Mouse (Mus musculus) heart, embryonic 14.5 days (tissue): ENCODE data around the gene H2al1h. TPM values are rescaled to one million over a fixed set of nuclear protein-coding genes. Genes with fewer than 3 reads are reported as not detected.
A peak's percentile ranks its signal among the peaks of the same experiment; 100 is the strongest.
"Not testable (repeated sequence)": the region's sequence is repeated elsewhere in the genome, so short reads cannot be mapped to it uniquely, and the experiment has no call there.

Source experiments
- ATAC-seq: fragments of 200-750 bp; cut with Nextera tagmentation; 2 replicates; pipeline ENCODE4 v1.8.0; 2017; ENCODE audit warnings: low read depth, moderate TSS enrichment; ENCODE audit not compliant: insufficient number of reproducible peaks, insufficient read depth, low FRiP score
- H3K27ac ChIP-seq, 2 experiments: fragments of 200-500 bp in 1 of 2; fragments of 300-500 bp in 1 of 2; sonication (generic) in 1 of 2; replicated peaks in 1 of 2; 2 replicates each; pipeline ENCODE4 v1.5.1; 2012 to 2014; ENCODE audit warnings: low read depth in 2 of 2, low read length in 2 of 2, control low read depth in 1 of 2, mild to moderate bottlenecking in 1 of 2, mixed read lengths in 1 of 2; ENCODE audit not compliant: control insufficient read depth in 1 of 2, insufficient read depth in 1 of 2
- H3K27me3 ChIP-seq: fragments of 300-500 bp; sonication (generic); 2 replicates; pipeline ENCODE4 v1.6.1; 2014; ENCODE audit warnings: mild to moderate bottlenecking, low read length, control low read depth; ENCODE audit not compliant: control insufficient read depth, insufficient read depth
- H3K36me3 ChIP-seq: fragments of 300-500 bp; sonication (generic); 2 replicates; pipeline ENCODE4 v1.6.1; 2014; ENCODE audit warnings: mild to moderate bottlenecking, control low read depth, low read length, mixed read lengths; ENCODE audit not compliant: control insufficient read depth, insufficient read depth
- H3K4me1 ChIP-seq, 2 experiments: fragments of 200-500 bp in 1 of 2; fragments of 300-500 bp in 1 of 2; sonication (generic) in 1 of 2; 2 replicates each; pipeline ENCODE4 v1.6.1; 2012 to 2014; ENCODE audit warnings: low read length in 2 of 2, control low read depth in 1 of 2, mixed read lengths in 1 of 2; ENCODE audit not compliant: control insufficient read depth in 2 of 2, insufficient read depth in 2 of 2
- H3K4me2 ChIP-seq: fragments of 300-500 bp; sonication (generic); 2 replicates; pipeline ENCODE4 v1.6.1; 2014; ENCODE audit warnings: mild to moderate bottlenecking, low read length
- H3K4me3 ChIP-seq, 2 experiments: fragments of 200-500 bp in 1 of 2; fragments of 300-500 bp in 1 of 2; sonication (generic) in 1 of 2; 2 replicates each; pipeline ENCODE4 v1.5.1; 2012 to 2014; ENCODE audit warnings: low read length in 2 of 2, mild to moderate bottlenecking in 2 of 2, control low read depth in 1 of 2, low read depth in 1 of 2, moderate library complexity in 1 of 2; ENCODE audit not compliant: control insufficient read depth in 1 of 2, insufficient read depth in 1 of 2
- H3K9ac ChIP-seq: fragments of 300-500 bp; sonication (generic); 2 replicates; pipeline ENCODE4 v1.6.1; 2014; ENCODE audit warnings: mild to moderate bottlenecking, low read length
- H3K9me3 ChIP-seq: fragments of 300-500 bp; sonication (generic); 2 replicates; pipeline ENCODE4 v1.6.1; 2016; ENCODE audit warnings: low read length, control low read depth; ENCODE audit not compliant: control insufficient read depth
- WGBS: fragments of 180-500 bp; shearing (Covaris S2); extraction: QIAGEN DNeasy Blood & Tissue Kit; methylation state at CpG from one replicate; pipeline ENCODE4 v1.1.7; 2014; 5-methylcytosine and 5-hydroxymethylcytosine counted together
- polyA plus RNA-seq: library from polyadenylated mRNA; unstranded; fragments of >200 nt; fragmentation: Nextera tagmentation; extraction: Ambion mirVana; gene quantifications from 2 replicates; pipeline ENCODE4 v1.2.1, GENCODE M21; 2014

Gene H2al1h
- polyA plus RNA-seq: not detected in 2 replicates

GRCm38 (mm10) chrX:11321192-11321591, at the start of gene H2al1h:
Gene H2al1h (plus strand): TSS chrX:11321492.
- WGBS: no CpG with 5 or more reads among the region's 6 CpGs
- H3K4me2 ChIP-seq, H3K27ac ChIP-seq, H3K9me3 ChIP-seq, H3K36me3 ChIP-seq, H3K27me3 ChIP-seq, H3K9ac ChIP-seq, H3K4me1 ChIP-seq, ATAC-seq, H3K4me3 ChIP-seq: not testable (repeated sequence)

GRCm38 (mm10) chrX:11273190-11273589, 48.1 kb upstream of the H2al1h start:
- H3K27ac ChIP-seq: no peak overlapping the region
- WGBS: 79% methylated on average over 3 of the region's 3 CpGs
- ATAC-seq: no peak

GRCm38 (mm10) chrX:11277083-11277482, 44.2 kb upstream of the H2al1h start:
- H3K36me3 ChIP-seq: no peaks in the 10 kb centered on the region
- H3K4me3 ChIP-seq: no peak overlapping the region
- H3K9ac ChIP-seq: no peak overlapping the region
- no peaks in the 10 kb centered on the region for H3K9me3 ChIP-seq
- H3K4me1 ChIP-seq: no peaks in the 10 kb centered on the region
- no peak overlapping the region for H3K4me2 ChIP-seq
- no peak overlapping the region for H3K27ac ChIP-seq
- H3K27me3 ChIP-seq: no peaks in the 10 kb centered on the region
- 66% methylated on average over 6 of the region's 6 CpGs for WGBS
- no peak for ATAC-seq

More at GRCm38 (mm10) chrX:11273190-11273589, 48.1 kb upstream of the H2al1h start:
- Histone ChIP-seq H3K36me3 (no peaks in the 10 kb centered on the region), H3K9ac (no peak overlapping the region), H3K9me3 (no peaks in the 10 kb centered on the region), H3K27me3 (peaks cover 5% of the 10 kb centered on the region; the same call in 1 of the 2 replicates), H3K4me3 (no peak overlapping the region), H3K4me2 (no peak overlapping the region), H3K4me1 (no peaks in the 10 kb centered on the region)

GRCm38 (mm10) chrX:11280741-11281140, 40.6 kb upstream of the H2al1h start:
- Histone ChIP-seq H3K4me3 (no peak overlapping the region), H3K27ac (no peak overlapping the region), H3K9me3 (no peaks in the 10 kb centered on the region), H3K9ac (no peak overlapping the region), H3K36me3 (no peaks in the 10 kb centered on the region), H3K4me2 (no peak overlapping the region), H3K4me1 (no peaks in the 10 kb centered on the region), H3K27me3 (no peaks in the 10 kb centered on the region; the same call in 1 of the 2 replicates)
- no peak for ATAC-seq
- 55% methylated on average over 2 of the region's 2 CpGs for WGBS

- no peaks in the 10 kb centered on the region for H3K36me3 ChIP-seq
- ATAC-seq: no peak
- H3K27ac ChIP-seq: no peak overlapping the region
- peaks cover 4% of the 10 kb centered on the region; the same call in 1 of the 2 replicates for H3K27me3 ChIP-seq
- peak overlapping the region; percentile 18; the same call in 1 of the 2 replicates for H3K4me2 ChIP-seq
- WGBS: 42% methylated on average over 14 of the region's 14 CpGs
- no peak overlapping the region for H3K4me3 ChIP-seq
- H3K4me1 ChIP-seq: peaks cover 0 to 5% of the 10 kb centered on the region in 2 experiments; a peak in 2 of 4 replicates
- no peak overlapping the region for H3K9ac ChIP-seq
- no peaks in the 10 kb centered on the region for H3K9me3 ChIP-seq
These were observed 32.9 kb upstream of the H2al1h start for GRCm38 (mm10) chrX:11288306-11288882.

GRCm38 (mm10) chrX:11289244-11289643, 32.0 kb upstream of the H2al1h start:
- ATAC-seq: no peak
- no peaks in the 10 kb centered on the region for H3K36me3 ChIP-seq
- no peak overlapping the region for H3K27ac ChIP-seq
- no peak overlapping the region for H3K4me3 ChIP-seq
- no peaks in the 10 kb centered on the region for H3K9me3 ChIP-seq
- 66% methylated on average over 4 of the region's 4 CpGs for WGBS
- no peak overlapping the region for H3K4me2 ChIP-seq
- H3K9ac ChIP-seq: no peak overlapping the region
- peaks cover 0 to 5% of the 10 kb centered on the region in 2 experiments; a peak in 2 of 4 replicates for H3K4me1 ChIP-seq
- H3K27me3 ChIP-seq: peaks cover 4% of the 10 kb centered on the region; the same call in 1 of the 2 replicates

- not testable (repeated sequence) for H3K36me3 ChIP-seq, H3K27me3 ChIP-seq, H3K4me1 ChIP-seq, H3K4me2 ChIP-seq, H3K9ac ChIP-seq, ATAC-seq, H3K4me3 ChIP-seq, H3K27ac ChIP-seq, H3K9me3 ChIP-seq
- WGBS: no CpG with 5 or more reads among the region's 3 CpGs
These were observed 22.3 kb upstream of the H2al1h start, which contains the start of gene H2al1a for GRCm38 (mm10) chrX:11298957-11299356. Gene H2al1a (plus strand): TSS chrX:11299257.

- not testable (repeated sequence) for H3K4me1 ChIP-seq, ATAC-seq, H3K4me3 ChIP-seq, H3K27ac ChIP-seq, H3K36me3 ChIP-seq, H3K9ac ChIP-seq, H3K27me3 ChIP-seq, H3K4me2 ChIP-seq, H3K9me3 ChIP-seq
- WGBS: 75% methylated on average over 1 of the region's 3 CpGs
These were observed 19.2 kb upstream of the H2al1h start, which contains the start of gene H2al1b for GRCm38 (mm10) chrX:11302132-11302531. Gene H2al1b (plus strand): TSS chrX:11302432.
